Mouse (Mus musculus): ENCODE results near the gene Wbp2nl.
"Not testable (repeated sequence)": the region's sequence is repeated elsewhere in the genome, so short reads cannot be mapped to it uniquely, and the experiment has no call there.

Wbp2nl gene

GRCm38 (mm10) chr15:82350349-82350748, 51.6 kb downstream of the Wbp2nl start:
- no peak for DNase-seq

GRCm38 (mm10) chr15:82351480-82351879, 52.7 kb downstream of the Wbp2nl start:
- no peak for DNase-seq

GRCm38 (mm10) chr15:82353078-82353744, 54.5 kb downstream of the Wbp2nl start:
- DNase-seq = no peak

GRCm38 (mm10) chr15:82353745-82354113, 55.0 kb downstream of the Wbp2nl start:
- no peak for DNase-seq

- DNase-seq = peak; percentile 98
Measured at GRCm38 (mm10) chr15:82354126-82354945, 55.6 kb downstream of the Wbp2nl start, which contains the start of gene Ndufa6. Ndufa6 (minus strand) TSS chr15:82354322.

GRCm38 (mm10) chr15:82358431-82359260, 59.9 kb downstream of the Wbp2nl start:
- DNase-seq = peak in 1 of 2 experiments; percentile 57

GRCm38 (mm10) chr15:82361459-82362018, 62.8 kb downstream of the Wbp2nl start:
- DNase-seq = peak; percentile 7 to 66

- DNase-seq = peak in 1 of 2 experiments; percentile 46
Measured at GRCm38 (mm10) chr15:82362234-82362633, 63.5 kb downstream of the Wbp2nl start.

- not testable (repeated sequence) for DNase-seq
Measured at GRCm38 (mm10) chr15:82363801-82364200, 65.0 kb downstream of the Wbp2nl start.

All from kidney, postnatal 4 days (tissue).